Mouse (Mus musculus): ENCODE results near the gene Gm3636. TPM values are rescaled to one million over a fixed set of nuclear protein-coding genes. Genes with fewer than 3 reads are reported as not detected.

The Gm3636 gene
- 7.3 TPM for polyA plus RNA-seq (2014; fragmentation: Illumina TruSeq; extraction: RNeasy Lipid Tissue Mini Kit (QIAGEN cat#74804); ENCODE audit: low read depth, low replicate concordance)

DNA sequence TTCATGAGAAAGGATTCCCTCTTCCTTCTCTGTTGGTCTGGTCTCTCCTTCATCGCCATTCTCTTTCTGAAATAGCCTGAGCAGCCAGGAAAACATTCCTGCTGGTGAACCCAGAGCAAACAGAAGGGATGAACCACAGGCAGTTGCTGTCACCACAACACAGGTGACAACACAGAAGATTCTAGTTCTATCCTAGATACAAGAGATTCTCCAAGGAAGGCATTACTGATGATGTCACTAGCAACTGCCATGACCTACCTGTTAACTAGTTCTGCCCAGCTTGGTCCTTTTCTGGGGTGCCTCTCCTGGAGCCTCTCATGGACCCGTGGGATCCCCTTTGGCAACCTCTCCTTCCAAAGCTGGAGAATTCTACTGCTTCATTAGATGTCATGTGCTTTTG, at the start of gene Gm3636:
TSS of gene Gm3636 (minus strand) at position 101 of the 400 bp plus-strand sequence.

DNA sequence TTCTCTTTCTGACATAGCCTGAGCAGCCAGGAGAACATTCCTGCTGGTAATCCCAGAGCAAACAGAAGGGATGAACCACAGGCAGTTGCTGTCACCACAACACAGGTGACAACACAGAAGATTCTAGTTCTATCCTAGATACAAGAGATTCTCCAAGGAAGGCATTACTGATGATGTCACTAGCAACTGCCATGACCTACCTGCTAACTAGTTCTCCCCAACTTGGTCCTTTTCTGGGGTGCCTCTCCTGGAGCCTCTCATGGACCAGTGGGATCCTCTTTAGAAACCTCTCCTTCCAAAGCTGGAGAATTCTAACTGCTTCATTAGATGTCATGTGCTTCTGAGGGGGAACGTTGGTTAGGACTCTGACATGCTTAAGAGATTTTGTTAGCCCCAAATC, 32.2 kb upstream of the Gm3636 start, which contains the start of gene Gm8362:
TSS of gene Gm8362 (minus strand) at position 101 of the 400 bp plus-strand sequence.

GRCm38 (mm10) chr14:6720151-6720550, 22.0 kb downstream of the Gm3636 start, which contains the start of gene Gm8050:
Gene Gm8050, minus strand, starts transcription at chr14:6720251.

Other genes starting within 250 kb of the Gm3636 start
- gene Gm8356, start 205.0 kb downstream of the Gm3636 start, polyA plus RNA-seq (2014; fragmentation: Illumina TruSeq; extraction: RNeasy Lipid Tissue Mini Kit (QIAGEN cat#74804); ENCODE audit: low read depth, low replicate concordance) = not detected
- gene Gm3629, start 151.7 kb downstream of the Gm3636 start, polyA plus RNA-seq (2014; fragmentation: Illumina TruSeq; extraction: RNeasy Lipid Tissue Mini Kit (QIAGEN cat#74804); ENCODE audit: low read depth, low replicate concordance) = 0.28 TPM
- gene Gm3460, start 119.9 kb downstream of the Gm3636 start, polyA plus RNA-seq (2014; fragmentation: Illumina TruSeq; extraction: RNeasy Lipid Tissue Mini Kit (QIAGEN cat#74804); ENCODE audit: low read depth, low replicate concordance) = not detected
- gene Gm10251, start 58.2 kb downstream of the Gm3636 start, polyA plus RNA-seq (2014; fragmentation: Illumina TruSeq; extraction: RNeasy Lipid Tissue Mini Kit (QIAGEN cat#74804); ENCODE audit: low read depth, low replicate concordance) = not detected
- not detected for gene Gm8050, start 22.1 kb downstream of the Gm3636 start, polyA plus RNA-seq (2014; fragmentation: Illumina TruSeq; extraction: RNeasy Lipid Tissue Mini Kit (QIAGEN cat#74804); ENCODE audit: low read depth, low replicate concordance)
- not detected for gene Gm8362, start 32.1 kb upstream of the Gm3636 start, polyA plus RNA-seq (2014; fragmentation: Illumina TruSeq; extraction: RNeasy Lipid Tissue Mini Kit (QIAGEN cat#74804); ENCODE audit: low read depth, low replicate concordance)
- not detected for gene Gm3642, start 98.0 kb upstream of the Gm3636 start, polyA plus RNA-seq (2014; fragmentation: Illumina TruSeq; extraction: RNeasy Lipid Tissue Mini Kit (QIAGEN cat#74804); ENCODE audit: low read depth, low replicate concordance)
- 0.38 TPM for gene Gm3667, start 147.6 kb upstream of the Gm3636 start, polyA plus RNA-seq (2014; fragmentation: Illumina TruSeq; extraction: RNeasy Lipid Tissue Mini Kit (QIAGEN cat#74804); ENCODE audit: low read depth, low replicate concordance)
- not detected for gene Gm6356, start 231.5 kb upstream of the Gm3636 start, polyA plus RNA-seq (2014; fragmentation: Illumina TruSeq; extraction: RNeasy Lipid Tissue Mini Kit (QIAGEN cat#74804); ENCODE audit: low read depth, low replicate concordance)

Data from sigmoid colon, adult 10 weeks (tissue).